Mouse (Mus musculus) midbrain, embryonic 15.5 days (tissue): ENCODE data around the gene Coro7. TPM values are rescaled to one million over a fixed set of nuclear protein-coding genes. Genes with fewer than 3 reads are reported as not detected.
A peak's percentile ranks its signal among the peaks of the same experiment; 100 is the strongest.
"Not testable (repeated sequence)": the region's sequence is repeated elsewhere in the genome, so short reads cannot be mapped to it uniquely, and the experiment has no call there.

ENCODE experiments used
- ATAC-seq: fragments of 200-750 bp; cut with Nextera tagmentation; replicated peaks from 2 replicates; pipeline ENCODE4 v1.8.0; 2017; ENCODE audit warnings: moderate TSS enrichment
- H3K27ac ChIP-seq: fragments of 300-500 bp; sonication (generic); 2 replicates; pipeline ENCODE4 v1.5.1; 2015; ENCODE audit warnings: mild to moderate bottlenecking, inconsistent platforms
- H3K27me3 ChIP-seq: fragments of 300-500 bp; sonication (generic); replicated peaks from 2 replicates; pipeline ENCODE4 v1.6.1; 2015; ENCODE audit warnings: inconsistent platforms
- H3K36me3 ChIP-seq: fragments of 300-500 bp; sonication (generic); replicated peaks from 2 replicates; pipeline ENCODE4 v1.6.1; 2015; ENCODE audit warnings: inconsistent platforms
- H3K4me1 ChIP-seq: fragments of 300-500 bp; sonication (generic); 2 replicates; pipeline ENCODE4 v1.6.1; 2015; ENCODE audit warnings: inconsistent platforms
- H3K4me2 ChIP-seq: fragments of 300-500 bp; sonication (generic); 2 replicates; pipeline ENCODE4 v1.6.1; 2015; ENCODE audit warnings: inconsistent platforms, mild to moderate bottlenecking, moderate library complexity
- H3K4me3 ChIP-seq: fragments of 300-500 bp; sonication (generic); 2 replicates; pipeline ENCODE4 v1.5.1; 2015; ENCODE audit warnings: mild to moderate bottlenecking, inconsistent platforms
- H3K9ac ChIP-seq: fragments of 300-500 bp; sonication (generic); 2 replicates; pipeline ENCODE4 v1.6.1; 2015; ENCODE audit warnings: mild to moderate bottlenecking, inconsistent platforms
- H3K9me3 ChIP-seq: fragments of 300-500 bp; sonication (generic); 2 replicates; pipeline ENCODE4 v1.6.1; 2016; ENCODE audit warnings: inconsistent platforms
- WGBS: fragments of 180-500 bp; shearing (Covaris S2); methylation state at CpG from one replicate; pipeline ENCODE4 v1.1.7; 2015; ENCODE audit warnings: mixed read lengths; 5-methylcytosine and 5-hydroxymethylcytosine counted together
- polyA plus RNA-seq: library from polyadenylated mRNA; unstranded; fragments of >200 nt; fragmentation: Nextera tagmentation; extraction: Ambion mirVana; gene quantifications from 2 replicates; pipeline ENCODE4 v1.2.1, GENCODE M21; 2015

Coro7 gene
- polyA plus RNA-seq, 1 experiment from 2014 or later = 33.2 TPM

DNA sequence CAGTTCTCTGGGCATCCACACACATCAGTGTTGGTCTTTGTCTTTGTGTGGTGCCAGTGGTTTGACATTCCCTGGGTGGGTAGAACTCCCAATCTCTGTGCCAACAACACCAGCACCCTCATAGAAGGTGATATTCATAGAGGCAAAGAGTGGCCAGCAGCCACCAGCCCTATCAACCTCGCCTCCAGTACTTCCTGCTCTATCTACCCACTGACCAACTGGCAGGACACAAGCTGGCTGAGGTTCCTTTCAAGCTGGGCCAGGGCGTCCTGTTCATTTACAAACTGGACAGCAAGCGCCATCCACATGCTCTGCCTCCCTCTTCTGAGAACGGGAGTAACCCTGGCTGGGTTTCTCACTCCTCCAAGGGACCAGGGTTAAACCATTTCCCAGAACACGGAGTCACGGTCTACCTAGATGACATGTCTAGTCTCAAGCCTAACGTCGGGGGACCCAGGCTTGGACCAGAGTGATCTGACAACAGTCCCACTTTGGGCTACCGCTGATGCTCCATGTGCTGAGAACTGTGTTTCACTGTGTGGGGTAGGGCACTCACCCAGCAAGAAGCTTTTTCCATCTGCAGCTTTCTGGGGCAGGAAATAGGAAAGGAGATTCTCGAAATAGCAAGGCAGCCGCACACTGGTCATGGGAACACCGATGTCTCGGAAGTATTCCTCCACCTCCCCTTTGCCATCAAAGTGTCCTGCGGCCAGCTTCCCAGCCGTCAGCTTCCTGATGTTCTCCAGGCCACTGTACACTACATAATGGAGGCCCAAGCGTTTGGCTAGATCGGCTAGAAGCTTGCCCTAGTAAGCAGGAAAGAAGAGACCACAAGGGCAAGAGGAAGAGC is 34.5 kb upstream of the Coro7 start:
- Histone ChIP-seq H3K27me3 (no peaks in the 10 kb centered on the region), H3K4me1 (peaks cover 9% of the 10 kb centered on the region), H3K36me3 (peaks cover 21% of the 10 kb centered on the region; the same call in 1 of the 2 replicates), H3K4me3 (no peak overlapping the region), H3K9ac (no peak overlapping the region), H3K9me3 (no peaks in the 10 kb centered on the region), H3K27ac (no peak overlapping the region), H3K4me2 (no peak overlapping the region)
- 95% methylated on average over 17 of the region's 17 CpGs for WGBS
- ATAC-seq = no peak

DNA sequence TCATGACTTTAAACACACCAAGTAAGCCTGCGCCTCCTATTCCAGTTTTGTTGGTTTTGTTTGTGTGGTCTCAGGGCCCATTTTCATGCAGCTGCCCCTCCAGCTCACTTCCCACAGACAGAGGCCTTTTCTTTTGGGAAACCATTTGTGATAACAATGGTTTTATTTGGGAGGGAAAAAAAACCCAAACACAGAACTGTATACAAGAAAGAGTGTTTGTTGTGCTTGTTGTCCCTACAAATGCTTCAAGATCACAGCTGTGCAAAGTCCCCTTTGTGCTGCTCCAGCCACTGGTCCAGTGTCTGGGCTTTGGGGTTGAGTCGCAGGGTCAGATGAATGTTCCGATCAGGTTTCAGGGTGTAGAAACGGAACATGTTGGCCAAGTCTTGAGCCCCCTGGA is 31.6 kb upstream of the Coro7 start:
- peaks cover 38% of the 10 kb centered on the region for H3K36me3 ChIP-seq
- H3K4me2 ChIP-seq = no peak overlapping the region
- no peak overlapping the region for H3K9ac ChIP-seq
- no peak overlapping the region for H3K27ac ChIP-seq
- 99% methylated on average over 4 of the region's 4 CpGs for WGBS
- H3K27me3 ChIP-seq = no peaks in the 10 kb centered on the region
- no peak overlapping the region for H3K4me3 ChIP-seq
- H3K9me3 ChIP-seq = no peaks in the 10 kb centered on the region
- H3K4me1 ChIP-seq = no peaks in the 10 kb centered on the region
- ATAC-seq = no peak

DNA sequence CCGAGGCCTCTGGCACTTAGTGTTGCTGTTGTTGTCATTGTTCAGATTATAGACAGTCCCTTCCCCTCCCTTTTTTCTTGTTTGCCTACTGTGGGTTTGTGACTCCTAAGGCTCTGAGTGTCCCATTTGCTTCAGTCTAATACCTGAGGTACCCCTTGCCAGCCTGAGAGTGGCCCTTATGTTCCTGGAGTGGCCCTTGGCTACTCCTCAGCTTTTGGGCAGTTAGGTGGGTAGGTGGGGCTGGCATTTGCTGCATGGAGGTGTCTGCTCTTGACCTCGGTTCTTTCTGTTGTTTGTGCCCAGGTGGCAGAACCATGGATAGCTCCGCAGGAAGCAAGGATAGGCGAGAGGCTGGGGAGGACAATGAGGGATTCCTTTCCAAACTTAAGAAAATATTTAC is 26.0 kb upstream of the Coro7 start:
- no peaks in the 10 kb centered on the region for H3K4me1 ChIP-seq
- 75% methylated on average over 4 of the region's 4 CpGs for WGBS
- H3K4me3 ChIP-seq = no peak overlapping the region
- H3K36me3 ChIP-seq = peaks cover 60% of the 10 kb centered on the region
- no peak overlapping the region for H3K27ac ChIP-seq
- H3K27me3 ChIP-seq = no peaks in the 10 kb centered on the region
- no peak overlapping the region for H3K9ac ChIP-seq
- no peak for ATAC-seq
- no peaks in the 10 kb centered on the region for H3K9me3 ChIP-seq
- H3K4me2 ChIP-seq = no peak overlapping the region

DNA sequence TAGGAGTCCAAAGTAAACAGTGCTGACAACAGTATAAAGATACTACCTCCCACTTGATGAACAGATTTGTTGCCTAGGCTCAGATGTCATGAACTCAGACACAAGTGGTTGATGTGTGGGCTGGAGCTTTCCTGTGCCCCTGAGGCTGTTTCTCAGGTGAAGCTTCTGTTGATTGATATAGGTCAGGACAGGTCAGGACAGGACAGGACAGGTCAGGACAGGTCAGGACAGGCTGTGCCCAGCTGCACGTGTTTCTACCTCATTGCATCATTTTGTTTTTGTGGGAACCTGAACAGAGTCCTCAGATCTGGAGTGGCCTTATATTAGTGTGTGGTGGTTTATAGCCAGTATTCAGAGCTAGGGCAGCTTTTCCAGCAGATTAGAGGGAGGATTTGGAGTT is 23.1 kb upstream of the Coro7 start:
- Histone ChIP-seq H3K9ac (no peak overlapping the region), H3K9me3 (no peaks in the 10 kb centered on the region), H3K4me3 (no peak overlapping the region), H3K4me2 (no peak overlapping the region), H3K27me3 (no peaks in the 10 kb centered on the region), H3K4me1 (no peaks in the 10 kb centered on the region), H3K27ac (no peak overlapping the region), H3K36me3 (peaks cover 60% of the 10 kb centered on the region)
- no peak for ATAC-seq
- 84% methylated on average over 1 of the region's 1 CpGs for WGBS

DNA sequence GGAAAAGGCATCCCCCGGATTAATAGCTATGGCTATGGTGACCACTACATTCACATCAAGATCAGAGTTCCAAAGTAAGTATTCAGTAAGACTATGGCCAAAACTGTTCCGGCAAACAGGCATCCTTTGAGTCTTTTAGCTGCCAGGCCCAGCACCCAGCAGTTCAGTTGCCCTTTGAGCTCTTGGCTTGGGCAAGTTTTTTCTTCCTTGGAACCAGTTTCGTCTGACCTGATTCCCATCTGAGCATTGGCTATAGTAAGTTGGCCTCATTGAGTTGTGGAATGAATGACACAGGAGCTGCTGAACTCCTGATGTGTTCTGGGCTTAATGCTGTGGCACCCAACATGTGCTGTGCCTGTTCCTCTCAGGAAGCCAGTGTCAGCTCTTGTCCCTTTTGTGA is 21.6 kb upstream of the Coro7 start:
- Histone ChIP-seq H3K27me3 (no peaks in the 10 kb centered on the region), H3K36me3 (peaks cover 62% of the 10 kb centered on the region), H3K4me1 (no peaks in the 10 kb centered on the region), H3K27ac (no peak overlapping the region), H3K4me2 (no peak overlapping the region), H3K4me3 (no peak overlapping the region), H3K9ac (no peak overlapping the region), H3K9me3 (no peaks in the 10 kb centered on the region)
- no peak for ATAC-seq
- 94% methylated on average over 3 of the region's 3 CpGs for WGBS

DNA sequence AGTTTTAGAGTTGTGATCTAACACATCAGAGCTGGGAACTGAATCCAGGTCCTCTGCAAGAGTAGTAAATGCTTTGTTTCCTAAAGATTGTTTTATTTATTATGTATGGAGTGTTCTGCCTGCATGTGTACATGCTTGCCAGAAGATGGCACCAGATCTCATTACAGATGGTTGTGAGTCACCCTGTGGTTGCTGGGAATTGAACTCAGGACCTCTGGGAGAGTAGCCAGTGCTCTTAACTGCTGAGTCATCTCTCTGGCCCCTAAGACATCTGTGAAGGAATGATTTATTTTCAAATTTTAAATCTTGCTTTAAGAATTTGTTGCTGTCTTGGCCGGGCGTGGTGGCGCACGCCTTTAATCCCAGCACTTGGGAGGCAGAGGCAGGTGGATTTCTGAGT is 9.8 kb upstream of the Coro7 start:
- H3K9ac ChIP-seq, ATAC-seq, H3K27ac ChIP-seq, H3K4me3 ChIP-seq, H3K9me3 ChIP-seq, H3K27me3 ChIP-seq, H3K4me2 ChIP-seq: not testable (repeated sequence)
- H3K4me1 ChIP-seq = peaks cover 13% of the 10 kb centered on the region
- peaks cover 38% of the 10 kb centered on the region for H3K36me3 ChIP-seq
- WGBS = 97% methylated on average over 4 of the region's 4 CpGs

DNA sequence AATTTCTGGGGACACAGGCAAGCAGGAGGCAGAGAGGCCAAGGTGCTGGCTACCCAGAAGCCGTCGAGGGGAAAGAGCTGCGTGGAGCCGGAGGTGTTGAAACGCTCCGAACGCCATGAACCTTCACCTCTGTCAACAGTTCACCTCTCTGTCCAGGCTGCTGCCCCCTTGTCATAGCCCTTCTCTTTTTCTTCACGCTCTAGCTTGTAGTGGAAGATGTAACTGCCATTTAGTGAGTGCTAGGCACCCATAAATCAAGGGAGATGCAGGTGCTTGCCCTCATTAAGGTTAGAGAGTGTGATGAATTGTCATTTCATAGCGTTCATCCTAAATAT is 4.8 kb upstream of the Coro7 start:
- no peaks in the 10 kb centered on the region for H3K27me3 ChIP-seq
- H3K9me3 ChIP-seq = no peaks in the 10 kb centered on the region
- 4% methylated on average over 9 of the region's 9 CpGs for WGBS
- peak overlapping the region; percentile 76 for H3K4me3 ChIP-seq
- H3K27ac ChIP-seq = peak overlapping the region; percentile 91
- ATAC-seq = peak; percentile 15; the same call in 1 of the 2 replicates
- H3K4me2 ChIP-seq = peak overlapping the region; percentile 80
- peaks cover 10% of the 10 kb centered on the region; the same call in 1 of the 2 replicates for H3K36me3 ChIP-seq
- peak overlapping the region; percentile 86 for H3K9ac ChIP-seq
- H3K4me1 ChIP-seq = peaks cover 20% of the 10 kb centered on the region

DNA sequence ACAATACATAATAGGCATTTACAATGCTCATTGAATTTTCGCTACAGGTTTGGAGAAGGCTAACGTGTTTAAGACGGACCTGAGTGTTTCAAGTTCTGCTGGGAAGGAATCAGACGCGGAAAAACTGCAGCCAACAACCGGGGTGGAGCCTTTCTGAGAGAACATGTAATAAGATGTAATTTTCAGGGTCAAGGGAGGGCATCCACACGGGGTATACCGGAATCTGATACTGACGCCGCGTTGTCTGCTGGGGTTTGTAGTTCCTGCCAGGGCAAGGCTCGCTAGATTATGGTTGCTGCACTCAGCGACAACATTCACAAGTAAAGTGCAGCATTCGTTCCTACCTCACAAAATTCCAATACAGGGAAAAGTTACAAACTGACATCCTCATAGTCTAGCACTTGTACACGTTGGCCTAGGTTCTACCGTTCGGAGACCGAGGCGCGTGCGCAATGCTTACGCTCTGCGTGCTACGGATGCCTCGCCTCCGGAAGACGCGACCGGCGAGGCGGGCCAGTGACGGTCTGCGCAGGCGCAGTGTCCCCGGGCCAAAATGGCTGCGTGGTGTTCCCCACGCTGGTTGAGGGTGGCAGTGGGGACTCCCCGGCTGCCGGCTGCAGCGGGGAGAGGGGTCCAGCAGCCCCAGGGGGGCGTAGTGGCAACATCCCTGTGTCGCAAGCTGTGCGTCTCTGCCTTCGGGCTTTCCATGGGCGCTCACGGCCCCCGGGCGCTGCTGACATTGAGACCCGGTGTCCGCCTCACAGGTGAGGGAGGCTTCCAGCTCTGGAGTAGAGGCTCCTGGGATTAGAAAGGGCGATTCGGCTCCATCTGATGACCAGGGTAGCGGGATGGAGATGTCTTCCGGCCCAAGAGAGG is 4.2 kb upstream of the Coro7 start:
- peak overlapping the region; percentile 76 for H3K4me3 ChIP-seq
- H3K9me3 ChIP-seq = no peaks in the 10 kb centered on the region
- H3K9ac ChIP-seq = peak overlapping the region; percentile 86
- H3K4me2 ChIP-seq = peak overlapping the region; percentile 80
- peak; percentile 89 for ATAC-seq
- WGBS = under 1% methylated on average over 54 of the region's 54 CpGs
- peaks cover 25% of the 10 kb centered on the region for H3K4me1 ChIP-seq
- peak overlapping the region; percentile 91 for H3K27ac ChIP-seq
- H3K36me3 ChIP-seq = peaks cover 5% of the 10 kb centered on the region; the same call in 1 of the 2 replicates
- no peaks in the 10 kb centered on the region for H3K27me3 ChIP-seq

DNA sequence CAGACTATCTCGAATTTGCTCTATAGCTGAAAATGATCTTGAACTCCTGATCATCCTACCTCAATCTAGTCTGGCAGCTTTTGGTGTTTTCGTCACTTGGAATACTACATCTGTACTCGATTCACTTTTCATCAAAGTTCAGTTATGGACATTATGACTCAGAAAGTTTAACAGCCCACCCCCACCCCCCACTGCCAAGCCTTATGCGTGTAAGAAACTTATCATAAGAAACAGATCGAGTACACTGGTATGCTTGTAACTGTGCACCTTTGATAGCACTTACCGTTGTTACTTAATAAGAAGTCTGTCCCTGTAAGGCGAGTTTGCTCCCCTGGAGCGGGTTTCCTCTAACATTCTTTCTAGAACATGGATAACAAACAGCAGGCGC is 3.6 kb upstream of the Coro7 start:
- H3K36me3 ChIP-seq = peaks cover 5% of the 10 kb centered on the region; the same call in 1 of the 2 replicates
- 34% methylated on average over 9 of the region's 9 CpGs for WGBS
- peak; percentile 3; the same call in 1 of the 2 replicates for ATAC-seq
- H3K4me1 ChIP-seq = peaks cover 31% of the 10 kb centered on the region
- peak overlapping the region; percentile 86 for H3K9ac ChIP-seq
- peak overlapping the region; percentile 91 for H3K27ac ChIP-seq
- H3K4me3 ChIP-seq = peak overlapping the region; percentile 76
- no peaks in the 10 kb centered on the region for H3K9me3 ChIP-seq
- H3K27me3 ChIP-seq = no peaks in the 10 kb centered on the region
- peak overlapping the region; percentile 80 for H3K4me2 ChIP-seq

DNA sequence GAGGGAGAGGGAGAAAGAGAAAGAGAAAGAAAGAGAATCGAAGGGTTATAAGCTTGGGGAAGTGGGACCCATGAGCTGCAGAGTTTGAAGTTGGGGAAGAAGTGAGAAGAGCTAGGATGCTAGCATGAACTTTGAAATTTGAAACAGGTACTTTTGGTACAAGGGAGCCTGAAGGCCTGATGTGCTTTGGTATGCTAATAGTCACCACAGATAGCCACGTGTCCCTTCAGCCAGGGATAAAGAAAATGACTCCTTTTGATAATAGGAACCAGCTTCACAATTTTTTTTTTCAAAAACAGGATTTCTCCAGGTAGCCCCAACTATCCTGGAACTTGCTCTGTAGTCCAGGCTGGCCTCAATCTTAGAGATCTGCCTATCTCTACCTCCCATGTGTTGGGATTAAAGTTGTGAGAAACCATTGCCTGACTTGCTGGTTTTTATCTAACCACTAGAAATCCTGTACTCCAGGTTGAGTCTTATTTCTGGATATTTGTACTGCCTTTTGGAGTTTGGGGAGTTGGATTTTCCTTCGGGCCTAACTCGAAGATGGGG is 3.1 kb upstream of the Coro7 start:
- Histone ChIP-seq H3K36me3 (peaks cover 3% of the 10 kb centered on the region; the same call in 1 of the 2 replicates), H3K4me1 (peaks cover 34% of the 10 kb centered on the region), H3K4me2 (peak overlapping the region; percentile 80; the same call in 1 of the 2 replicates), H3K9me3 (no peaks in the 10 kb centered on the region), H3K27ac (no peak overlapping the region), H3K4me3 (peak overlapping the region; percentile 76), H3K9ac (no peak overlapping the region), H3K27me3 (no peaks in the 10 kb centered on the region)
- 76% methylated on average over 4 of the region's 4 CpGs for WGBS
- no peak for ATAC-seq

DNA sequence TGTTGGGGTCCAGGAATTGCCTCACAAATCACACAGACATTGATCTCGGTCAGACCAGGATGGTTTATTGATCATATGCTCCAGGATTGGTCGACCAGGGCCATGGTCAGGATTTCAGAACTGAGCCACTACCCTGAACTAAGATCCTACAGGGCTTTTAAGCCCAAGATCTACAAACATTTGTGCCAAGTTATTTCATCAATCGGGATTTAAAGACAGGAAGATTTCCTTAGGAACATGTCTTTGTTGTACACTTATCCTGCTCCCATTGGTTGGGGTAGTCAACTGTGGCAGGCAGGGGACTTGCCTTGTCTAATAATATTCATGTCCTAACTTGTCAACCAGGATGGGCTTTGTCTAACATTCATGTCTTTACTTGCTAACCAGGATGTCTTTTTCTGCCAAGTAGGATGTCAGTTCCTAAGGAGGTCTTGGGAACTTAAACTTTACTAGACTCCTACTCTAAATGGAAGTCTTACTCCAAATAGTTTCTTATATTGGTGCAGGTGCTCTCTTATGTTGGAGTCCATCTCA is 1.4 kb upstream of the Coro7 start:
- not testable (repeated sequence) for H3K9me3 ChIP-seq, H3K4me3 ChIP-seq, ATAC-seq, H3K4me2 ChIP-seq, H3K9ac ChIP-seq, H3K36me3 ChIP-seq, H3K27me3 ChIP-seq, H3K27ac ChIP-seq
- 81% methylated on average over 3 of the region's 3 CpGs for WGBS
- peaks cover 34% of the 10 kb centered on the region for H3K4me1 ChIP-seq

DNA sequence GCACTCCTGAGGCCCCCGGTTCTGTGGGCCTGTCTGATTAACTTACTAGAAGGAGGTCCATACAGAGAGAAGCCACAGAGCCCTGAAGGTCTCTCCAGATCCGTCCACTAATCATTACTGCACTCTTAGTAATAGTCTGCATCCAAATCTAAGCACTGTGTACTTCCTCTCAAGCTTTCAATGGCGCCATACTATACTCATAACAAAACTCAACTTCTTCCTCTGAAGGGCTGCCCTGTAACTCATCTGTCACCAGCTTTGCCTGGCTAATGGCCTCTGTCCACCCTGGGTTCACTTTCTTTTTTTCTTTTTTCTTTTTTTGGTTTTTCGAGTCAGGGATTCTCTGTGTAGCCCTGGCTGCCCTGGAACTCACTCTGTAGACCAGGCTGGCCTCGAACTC is 1.5 kb downstream of the Coro7 start:
- WGBS = 89% methylated on average over 5 of the region's 5 CpGs
- Histone ChIP-seq H3K9me3 (no peaks in the 10 kb centered on the region), H3K4me1 (peaks cover 17% of the 10 kb centered on the region), H3K4me2 (peak overlapping the region; percentile 97; the same call in 1 of the 2 replicates), H3K4me3 (no peak overlapping the region), H3K36me3 (peaks cover 9% of the 10 kb centered on the region), H3K9ac (peak overlapping the region; percentile 59; the same call in 1 of the 2 replicates), H3K27ac (no peak overlapping the region), H3K27me3 (no peaks in the 10 kb centered on the region)
- ATAC-seq = no peak
